Mouse (Mus musculus): Measurements from ENCODE around the gene Cers4. TPM values are rescaled to one million over a fixed set of nuclear protein-coding genes. Genes with fewer than 3 reads are reported as not detected.

Cers4 gene
- polyA plus RNA-seq (2014; fragmentation: Nextera tagmentation; extraction: Ambion mirVana), result 10.0 and 11.0 TPM in 2 replicates

GRCm38 (mm10) chr8:4492851-4493685 is at the start of gene Cers4:
Gene Cers4 (plus strand): TSS chr8:4493026.
- WGBS, result under 1% methylated on average over 39 of the region's 39 CpGs
- peak within 1 kb of the TSS; percentile 51 for H3K9ac ChIP-seq (ENCODE audit: low read length)
- H3K4me1 ChIP-seq (ENCODE audit: control insufficient read depth, insufficient read depth, low read length), result no peaks in the 10 kb centered on the region
- H3K4me3 ChIP-seq (ENCODE audit: low read depth, low read length), result peak within 1 kb of the TSS; percentile 47
- H3K27ac ChIP-seq (replicated peaks; ENCODE audit: low read depth, low read length), result no peak within 1 kb of the TSS
- no peaks in the 10 kb centered on the region for H3K9me3 ChIP-seq (ENCODE audit: control insufficient read depth, low read length)
- peak; percentile 96 for ATAC-seq (ENCODE audit: insufficient number of reproducible peaks, low FRiP score, low TSS enrichment, low read depth)
- DNase-seq (ENCODE audit: low spot score), result peak; percentile 83
- H3K36me3 ChIP-seq (ENCODE audit: control insufficient read depth, insufficient read depth, low read length), result no peaks in the 10 kb centered on the region
- no peaks in the 10 kb centered on the region for H3K27me3 ChIP-seq (ENCODE audit: control insufficient read depth, insufficient read depth, low read length)
- H3K4me2 ChIP-seq (ENCODE audit: low read depth, severe bottlenecking), result peak within 1 kb of the TSS; percentile 86

GRCm38 (mm10) chr8:4458165-4458564 is 34.7 kb upstream of the Cers4 start:
- Histone ChIP-seq H3K27ac (replicated peaks; ENCODE audit: low read depth, low read length) (no peak overlapping the region), H3K36me3 (ENCODE audit: control insufficient read depth, insufficient read depth, low read length) (no peaks in the 10 kb centered on the region), H3K9me3 (ENCODE audit: control insufficient read depth, low read length) (no peaks in the 10 kb centered on the region), H3K4me3 (ENCODE audit: low read depth, low read length) (no peak overlapping the region), H3K4me1 (ENCODE audit: control insufficient read depth, insufficient read depth, low read length) (no peaks in the 10 kb centered on the region), H3K4me2 (ENCODE audit: low read depth, severe bottlenecking) (no peak overlapping the region), H3K9ac (ENCODE audit: low read length) (no peak overlapping the region), H3K27me3 (ENCODE audit: control insufficient read depth, insufficient read depth, low read length) (no peaks in the 10 kb centered on the region)
- WGBS, result 91% methylated on average over 2 of the region's 2 CpGs
- DNase-seq (ENCODE audit: low spot score) (no peak), ATAC-seq (ENCODE audit: insufficient number of reproducible peaks, low FRiP score, low TSS enrichment, low read depth) (no peak)

- H3K4me2 ChIP-seq (ENCODE audit: low read depth, severe bottlenecking), result no peak overlapping the region
- no peaks in the 10 kb centered on the region for H3K9me3 ChIP-seq (ENCODE audit: control insufficient read depth, low read length)
- no peak for DNase-seq (ENCODE audit: low spot score)
- H3K9ac ChIP-seq (ENCODE audit: low read length), result no peak overlapping the region
- ATAC-seq (ENCODE audit: insufficient number of reproducible peaks, low FRiP score, low TSS enrichment, low read depth), result no peak
- no peak overlapping the region for H3K27ac ChIP-seq (replicated peaks; ENCODE audit: low read depth, low read length)
- H3K4me3 ChIP-seq (ENCODE audit: low read depth, low read length), result no peak overlapping the region
- WGBS, result 87% methylated on average over 2 of the region's 2 CpGs
- no peaks in the 10 kb centered on the region for H3K27me3 ChIP-seq (ENCODE audit: control insufficient read depth, insufficient read depth, low read length)
- no peaks in the 10 kb centered on the region for H3K4me1 ChIP-seq (ENCODE audit: control insufficient read depth, insufficient read depth, low read length)
- no peaks in the 10 kb centered on the region for H3K36me3 ChIP-seq (ENCODE audit: control insufficient read depth, insufficient read depth, low read length)
Measured at GRCm38 (mm10) chr8:4463061-4463460, 29.8 kb upstream of the Cers4 start.

- no peaks in the 10 kb centered on the region for H3K4me1 ChIP-seq (ENCODE audit: control insufficient read depth, insufficient read depth, low read length)
- H3K9ac ChIP-seq (ENCODE audit: low read length), result no peak overlapping the region
- H3K27ac ChIP-seq (replicated peaks; ENCODE audit: low read depth, low read length), result no peak overlapping the region
- H3K9me3 ChIP-seq (ENCODE audit: control insufficient read depth, low read length), result no peaks in the 10 kb centered on the region; the same call in 1 of the 2 replicates
- H3K36me3 ChIP-seq (ENCODE audit: control insufficient read depth, insufficient read depth, low read length), result no peaks in the 10 kb centered on the region
- ATAC-seq (ENCODE audit: insufficient number of reproducible peaks, low FRiP score, low TSS enrichment, low read depth), result no peak
- H3K4me3 ChIP-seq (ENCODE audit: low read depth, low read length), result no peak overlapping the region
- H3K4me2 ChIP-seq (ENCODE audit: low read depth, severe bottlenecking), result no peak overlapping the region
- 74% methylated on average over 7 of the region's 7 CpGs for WGBS
- no peaks in the 10 kb centered on the region for H3K27me3 ChIP-seq (ENCODE audit: control insufficient read depth, insufficient read depth, low read length)
- no peak for DNase-seq (ENCODE audit: low spot score)
Measured at GRCm38 (mm10) chr8:4474419-4475187, 18.2 kb upstream of the Cers4 start.

- Histone ChIP-seq H3K4me3 (ENCODE audit: low read depth, low read length) (no peak overlapping the region), H3K4me1 (ENCODE audit: control insufficient read depth, insufficient read depth, low read length) (no peaks in the 10 kb centered on the region), H3K9ac (ENCODE audit: low read length) (no peak overlapping the region), H3K27me3 (ENCODE audit: control insufficient read depth, insufficient read depth, low read length) (no peaks in the 10 kb centered on the region), H3K9me3 (ENCODE audit: control insufficient read depth, low read length) (no peaks in the 10 kb centered on the region), H3K4me2 (ENCODE audit: low read depth, severe bottlenecking) (no peak overlapping the region), H3K36me3 (ENCODE audit: control insufficient read depth, insufficient read depth, low read length) (no peaks in the 10 kb centered on the region), H3K27ac (replicated peaks; ENCODE audit: low read depth, low read length) (no peak overlapping the region)
- no peak for ATAC-seq (ENCODE audit: insufficient number of reproducible peaks, low FRiP score, low TSS enrichment, low read depth)
- no peak for DNase-seq (ENCODE audit: low spot score)
- 83% methylated on average over 4 of the region's 4 CpGs for WGBS
Measured at GRCm38 (mm10) chr8:4481154-4481553, 11.7 kb upstream of the Cers4 start.

GRCm38 (mm10) chr8:4481586-4481985 is 11.2 kb upstream of the Cers4 start:
- Histone ChIP-seq H3K4me3 (ENCODE audit: low read depth, low read length) (no peak overlapping the region), H3K9ac (ENCODE audit: low read length) (no peak overlapping the region), H3K4me2 (ENCODE audit: low read depth, severe bottlenecking) (no peak overlapping the region), H3K27me3 (ENCODE audit: control insufficient read depth, insufficient read depth, low read length) (no peaks in the 10 kb centered on the region), H3K36me3 (ENCODE audit: control insufficient read depth, insufficient read depth, low read length) (no peaks in the 10 kb centered on the region), H3K4me1 (ENCODE audit: control insufficient read depth, insufficient read depth, low read length) (no peaks in the 10 kb centered on the region), H3K9me3 (ENCODE audit: control insufficient read depth, low read length) (no peaks in the 10 kb centered on the region), H3K27ac (replicated peaks; ENCODE audit: low read depth, low read length) (no peak overlapping the region)
- DNase-seq (ENCODE audit: low spot score) (no peak), ATAC-seq (ENCODE audit: insufficient number of reproducible peaks, low FRiP score, low TSS enrichment, low read depth) (no peak)
- 84% methylated on average over 4 of the region's 4 CpGs for WGBS

- no peak overlapping the region for H3K4me3 ChIP-seq (ENCODE audit: low read depth, low read length)
- H3K9ac ChIP-seq (ENCODE audit: low read length), result no peak overlapping the region
- H3K4me1 ChIP-seq (ENCODE audit: control insufficient read depth, insufficient read depth, low read length), result no peaks in the 10 kb centered on the region
- no peak overlapping the region for H3K4me2 ChIP-seq (ENCODE audit: low read depth, severe bottlenecking)
- no peak overlapping the region for H3K27ac ChIP-seq (replicated peaks; ENCODE audit: low read depth, low read length)
- DNase-seq (ENCODE audit: low spot score) (no peak), ATAC-seq (ENCODE audit: insufficient number of reproducible peaks, low FRiP score, low TSS enrichment, low read depth) (no peak; the same call in 1 of the 2 replicates)
- H3K27me3 ChIP-seq (ENCODE audit: control insufficient read depth, insufficient read depth, low read length), result no peaks in the 10 kb centered on the region
- no peaks in the 10 kb centered on the region for H3K9me3 ChIP-seq (ENCODE audit: control insufficient read depth, low read length)
- WGBS, result 78% methylated on average over 4 of the region's 4 CpGs
- H3K36me3 ChIP-seq (ENCODE audit: control insufficient read depth, insufficient read depth, low read length), result no peaks in the 10 kb centered on the region
Measured at GRCm38 (mm10) chr8:4482501-4482900, 10.3 kb upstream of the Cers4 start.

GRCm38 (mm10) chr8:4483330-4483729 is 9.5 kb upstream of the Cers4 start:
- no peak for ATAC-seq (ENCODE audit: insufficient number of reproducible peaks, low FRiP score, low TSS enrichment, low read depth)
- H3K4me3 ChIP-seq (ENCODE audit: low read depth, low read length), result no peak overlapping the region
- no peaks in the 10 kb centered on the region for H3K27me3 ChIP-seq (ENCODE audit: control insufficient read depth, insufficient read depth, low read length)
- 83% methylated on average over 6 of the region's 6 CpGs for WGBS
- H3K9ac ChIP-seq (ENCODE audit: low read length), result no peak overlapping the region
- no peaks in the 10 kb centered on the region for H3K9me3 ChIP-seq (ENCODE audit: control insufficient read depth, low read length)
- H3K4me1 ChIP-seq (ENCODE audit: control insufficient read depth, insufficient read depth, low read length), result no peaks in the 10 kb centered on the region
- H3K36me3 ChIP-seq (ENCODE audit: control insufficient read depth, insufficient read depth, low read length), result no peaks in the 10 kb centered on the region
- no peak for DNase-seq (ENCODE audit: low spot score)
- H3K27ac ChIP-seq (replicated peaks; ENCODE audit: low read depth, low read length), result no peak overlapping the region
- H3K4me2 ChIP-seq (ENCODE audit: low read depth, severe bottlenecking), result no peak overlapping the region

Measured in limb, embryonic 11.5 days (tissue).